Comparison of ENCODE assay signal across 22 mouse cellular contexts in genomic region chr16:13417904-13418303, GRCm38 (mm10).
A peak's percentile ranks its signal among the peaks of the same experiment; 100 is the strongest.
DNase-seq lines count a peak whose midpoint lies in the region; ATAC-seq and TF ChIP-seq lines count a peak whose summit lies in the region.
"Had no signal": no experiment of that assay in that cellular context is flagged by ENCODE, and none has a peak within 500 bp of the region (broad histone marks: within the 10 kb centered on the region; RNA-seq: fewer than 3 reads in every experiment).

No protein-coding gene starts in this region.

- H3K27me3 ChIP-seq in liver, embryonic 12.5 days (replicated peaks): no peaks in the 10 kb centered on the region
- no peaks in the 10 kb centered on the region for H3K27me3 ChIP-seq in MEL (ENCODE audit: control insufficient read depth in 1 of 2, insufficient read depth in 2 of 2, low read length in 2 of 2)
- H3K27me3 ChIP-seq: forebrain, embryonic 13.5 days; hindbrain, embryonic 13.5 days had no signal

- ATAC-seq in liver, embryonic 12.5 days: peak; percentile 37; the same call in 1 of the 2 replicates
- peak; percentile 31; the same call in 1 of the 2 replicates for ATAC-seq in megakaryocyte progenitor cell, adult 5-6 weeks (replicated peaks; ENCODE audit: poor library complexity)
- ATAC-seq: forebrain, embryonic 13.5 days; forebrain, embryonic 16.5 days; hindbrain, embryonic 16.5 days had no signal

- no peak for TF ChIP-seq CTCF in MEL (IDR thresholded peaks at IDR 0.05 in 2 of 3, conservative IDR thresholded peaks at IDR 0.05 in 1 of 3; ENCODE audit: control insufficient read depth in 1 of 3, insufficient read depth in 1 of 3, low read depth in 2 of 3, low read length in 3 of 3, poor library complexity in 1 of 3, severe bottlenecking in 1 of 3)

- TF ChIP-seq POLR2A in MEL (IDR thresholded peaks at IDR 0.05; ENCODE audit: control insufficient read depth in 1 of 2, insufficient read depth in 1 of 2, low read depth in 1 of 2, low read length in 2 of 2, poor library complexity in 1 of 2): no peak

- no peak for TF ChIP-seq RAD21 in MEL (IDR thresholded peaks at IDR 0.05; ENCODE audit: low read depth, low read length)

- intact Hi-C loops in left cerebral cortex, postnatal 10 days (cut with DNase I): no loop called here

- peak; percentile 79 to 85; a peak in 3 of 4 replicates for TF ChIP-seq EP300 in MEL (IDR thresholded peaks at IDR 0.05; ENCODE audit: low read depth in 1 of 2, low read length in 2 of 2)

- WGBS in liver, embryonic 12.5 days (ENCODE audit: insufficient replicate concordance): 19% methylated on average over 5 of the region's 5 CpGs

- peaks cover 42% of the 10 kb centered on the region for H3K4me1 ChIP-seq in liver, embryonic 12.5 days
- peaks cover 29 to 68% of the 10 kb centered on the region in 2 experiments for H3K4me1 ChIP-seq in MEL (ENCODE audit: control insufficient read depth in 1 of 2, insufficient read depth in 2 of 2, low read length in 2 of 2)
- H3K4me1 ChIP-seq: forebrain, embryonic 10.5 days; forebrain, embryonic 13.5 days; hindbrain, embryonic 10.5 days; hindbrain, embryonic 13.5 days had no signal

- H3K36me3 ChIP-seq in liver, embryonic 12.5 days: peaks cover 5% of the 10 kb centered on the region
- H3K36me3 ChIP-seq in MEL (ENCODE audit: control insufficient read depth in 1 of 2, insufficient read depth in 2 of 2, low read length in 2 of 2): peaks cover 0 to 73% of the 10 kb centered on the region in 2 experiments; a peak in 2 of 4 replicates

- H3K4me2 ChIP-seq in liver, embryonic 12.5 days: no peak overlapping the region
- H3K4me2 ChIP-seq: forebrain, embryonic 13.5 days; heart, embryonic 11.5 days; hindbrain, embryonic 13.5 days had no signal

- no peaks in the 10 kb centered on the region for H3K9me3 ChIP-seq in liver, embryonic 12.5 days (replicated peaks)
- H3K9me3 ChIP-seq in MEL (replicated peaks; ENCODE audit: insufficient read depth, low read length): no peaks in the 10 kb centered on the region
- H3K9me3 ChIP-seq: forebrain, embryonic 10.5 days; forebrain, embryonic 13.5 days; hindbrain, embryonic 10.5 days; hindbrain, embryonic 13.5 days had no signal

- H3K9ac ChIP-seq in liver, embryonic 12.5 days: no peak overlapping the region
- H3K9ac ChIP-seq in MEL (ENCODE audit: control insufficient read depth, low read depth, low read length, poor library complexity, severe bottlenecking): no peak overlapping the region; the same call in 1 of the 2 replicates
- H3K9ac ChIP-seq: forebrain, embryonic 13.5 days; hindbrain, embryonic 13.5 days had no signal

- DNase-seq in liver: no peak
- DNase-seq in MEL (ENCODE audit: low read depth, low spot score): peak; percentile 71
- DNase-seq in lung, postnatal 10 days: no peak
- no peak for DNase-seq in left cerebral cortex, postnatal 10 days (ENCODE audit: extremely low spot score in 1 of 2, low spot score in 2 of 2)
- no peak for DNase-seq in heart, postnatal 4 days
- DNase-seq: adrenal gland, adult 2 months; adrenal gland, postnatal 25 days; cerebellum, adult 11-12 months; cerebellum, adult 8-10 months; cerebellum, postnatal 14 days; gastrocnemius, adult 2 months; gastrocnemius, postnatal 14 days; heart, adult 11 months had no signal

- no peak overlapping the region for H3K4me3 ChIP-seq in liver, embryonic 12.5 days
- no peak overlapping the region for H3K4me3 ChIP-seq in MEL (ENCODE audit: control insufficient read depth in 1 of 2, insufficient read depth in 1 of 2, low read depth in 2 of 2, low read length in 2 of 2)
- H3K4me3 ChIP-seq: forebrain, embryonic 10.5 days; forebrain, embryonic 13.5 days; gastrocnemius, adult 2 months; hindbrain, embryonic 10.5 days; hindbrain, embryonic 13.5 days had no signal

- no peak overlapping the region for H3K27ac ChIP-seq in liver, embryonic 12.5 days
- H3K27ac ChIP-seq in MEL (ENCODE audit: control insufficient read depth, low read depth, low read length): peak overlapping the region; percentile 86
- H3K27ac ChIP-seq: forebrain, embryonic 10.5 days; forebrain, embryonic 13.5 days; gastrocnemius, adult 2 months; hindbrain, embryonic 10.5 days; hindbrain, embryonic 13.5 days had no signal

- H3K79me2 ChIP-seq in MEL (ENCODE audit: control insufficient read depth, insufficient read depth, low read length, poor library complexity): no peaks in the 10 kb centered on the region

TF ChIP-seq in MEL, 35 proteins besides CTCF, POLR2A, EP300 and RAD21:
- no peak; the same call in 1 of the 2 replicates for TF ChIP-seq MYB (IDR thresholded peaks at IDR 0.05; ENCODE audit: low read depth, low read length)
- TF ChIP-seq SMC3 (IDR thresholded peaks at IDR 0.05; ENCODE audit: low read depth, low read length): no peak
- peak; percentile 88 for TF ChIP-seq GATA1 (IDR thresholded peaks at IDR 0.05; ENCODE audit: low read depth, low read length)
- TF ChIP-seq KAT2A (conservative IDR thresholded peaks at IDR 0.05; ENCODE audit: low read depth, low read length): no peak
- TF ChIP-seq BHLHE40 (IDR thresholded peaks at IDR 0.05; ENCODE audit: borderline replicate concordance, low read depth, low read length): peak; percentile 47; the same call in 1 of the 2 replicates
- TF ChIP-seq ZKSCAN1 (IDR thresholded peaks at IDR 0.05; ENCODE audit: low read depth, low read length): no peak
- TF ChIP-seq ZNF384 (IDR thresholded peaks at IDR 0.05; ENCODE audit: low read depth, low read length): no peak
- TF ChIP-seq CHD2 (IDR thresholded peaks at IDR 0.05; ENCODE audit: low read length): peak; percentile 60
- TF ChIP-seq RCOR1 (IDR thresholded peaks at IDR 0.05; ENCODE audit: low read depth, low read length): peak; percentile 79
- no peak for TF ChIP-seq MXI1 (IDR thresholded peaks at IDR 0.05; ENCODE audit: low read depth, low read length)
- 0 out of 2 replicates have a peak, but pooled peaks have one; percentile 39 for TF ChIP-seq TBP (IDR thresholded peaks at IDR 0.05; ENCODE audit: low read depth, low read length)
- TF ChIP-seq E2F4 (IDR thresholded peaks at IDR 0.05; ENCODE audit: borderline replicate concordance, low read depth, low read length): no peak
- TF ChIP-seq SIN3A (IDR thresholded peaks at IDR 0.05; ENCODE audit: low read length): peak; percentile 63
- TF ChIP-seq MYC (IDR thresholded peaks at IDR 0.05; ENCODE audit: low read depth, low read length): 0 out of 2 replicates have a peak, but pooled peaks have one; percentile 39
- peak; percentile 77 for TF ChIP-seq TCF12 (IDR thresholded peaks at IDR 0.05; ENCODE audit: low read depth, low read length)
- 0 out of 2 replicates have a peak, but pooled peaks have one; percentile 13 for TF ChIP-seq ELF1 (IDR thresholded peaks at IDR 0.05; ENCODE audit: low read depth, low read length)
- peak; percentile 70 for TF ChIP-seq ETS1 (IDR thresholded peaks at IDR 0.05; ENCODE audit: low read depth, low read length)
- TF ChIP-seq ZC3H11A (IDR thresholded peaks at IDR 0.05; ENCODE audit: low read depth, low read length): no peak
- TF ChIP-seq MAFK (IDR thresholded peaks at IDR 0.05; ENCODE audit: borderline replicate concordance, low read depth, low read length): no peak
- TF ChIP-seq MAZ (IDR thresholded peaks at IDR 0.05; ENCODE audit: low read depth, low read length): peak; percentile 64; the same call in 1 of the 2 replicates
